Mouse (Mus musculus): Measurements from ENCODE around the gene Epo. TPM values are rescaled to one million over a fixed set of nuclear protein-coding genes. Genes with fewer than 3 reads are reported as not detected.

The Epo gene
- polyA plus RNA-seq, 1 experiment from 2014 or later = not detected

DNA sequence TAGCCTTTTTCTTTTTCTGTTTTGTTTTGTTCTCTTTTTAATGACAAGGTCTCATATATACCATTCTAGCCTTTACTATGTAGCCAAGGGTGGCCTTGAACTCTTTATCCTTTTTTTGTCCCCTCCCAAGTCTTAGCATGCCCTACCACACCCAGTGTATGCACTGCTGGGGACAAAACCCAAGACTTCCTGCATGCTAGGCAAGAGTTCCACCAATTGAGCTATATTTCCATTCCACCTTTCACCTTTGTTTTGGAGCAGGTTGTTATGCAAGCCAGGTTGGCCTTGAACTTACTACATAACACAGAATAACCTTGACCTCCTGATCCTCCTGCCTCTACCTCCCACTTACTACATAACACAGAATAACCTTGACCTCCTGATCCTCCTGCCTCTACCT is 87.5 kb downstream of the Epo start:
- Histone ChIP-seq H3K36me3 (ENCODE audit: control insufficient read depth, insufficient read depth, low read length) (no peaks in the 10 kb centered on the region), H3K4me3 (ENCODE audit: low read length) (no peak overlapping the region), H3K9me3 (ENCODE audit: control insufficient read depth, low read length) (no peaks in the 10 kb centered on the region), H3K27ac (ENCODE audit: low read depth, low read length) (no peak overlapping the region), H3K4me1 (ENCODE audit: control insufficient read depth, insufficient read depth, low read length) (no peaks in the 10 kb centered on the region), H3K27me3 (ENCODE audit: control insufficient read depth, insufficient read depth, low read length) (no peaks in the 10 kb centered on the region), H3K9ac (ENCODE audit: low read depth, low read length) (no peak overlapping the region), H3K4me2 (replicated peaks; ENCODE audit: low read depth, low read length) (no peak overlapping the region)
- no peak for ATAC-seq (ENCODE audit: low FRiP score, low TSS enrichment)

DNA sequence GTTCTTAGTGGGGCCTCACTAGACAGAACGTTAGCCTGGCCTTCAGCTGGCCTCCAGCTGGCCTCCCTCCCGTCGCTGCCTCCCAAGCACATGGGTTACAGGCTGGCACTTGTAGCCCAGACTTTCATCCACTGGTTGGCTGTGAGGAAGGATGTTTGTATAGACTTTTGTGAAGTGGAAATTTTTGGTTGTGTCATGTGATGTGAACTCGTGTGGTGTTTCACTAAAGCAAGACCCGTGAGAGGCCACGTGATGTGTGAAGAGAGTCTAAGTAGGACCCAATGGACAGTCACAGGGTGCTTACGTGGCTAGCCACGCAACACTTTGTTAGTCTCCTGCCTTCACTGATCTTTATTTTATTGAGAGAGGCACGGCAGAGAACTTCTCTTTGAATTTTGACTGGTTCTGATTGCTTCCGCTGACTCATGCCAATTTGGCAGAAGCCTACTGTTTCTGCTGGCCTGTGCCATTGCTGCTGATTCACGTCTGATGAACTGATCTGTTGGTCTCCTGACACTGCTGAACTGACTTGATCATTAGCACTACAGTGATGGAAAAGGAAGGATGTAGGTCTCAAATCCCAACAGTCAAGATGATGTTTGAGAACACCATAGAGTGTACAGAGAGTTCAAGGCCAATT is 92.7 kb downstream of the Epo start:
- Histone ChIP-seq H3K36me3 (ENCODE audit: control insufficient read depth, insufficient read depth, low read length) (no peaks in the 10 kb centered on the region), H3K4me2 (replicated peaks; ENCODE audit: low read depth, low read length) (no peak overlapping the region), H3K9ac (ENCODE audit: low read depth, low read length) (no peak overlapping the region), H3K4me1 (ENCODE audit: control insufficient read depth, insufficient read depth, low read length) (no peaks in the 10 kb centered on the region), H3K27me3 (ENCODE audit: control insufficient read depth, insufficient read depth, low read length) (no peaks in the 10 kb centered on the region), H3K9me3 (ENCODE audit: control insufficient read depth, low read length) (no peaks in the 10 kb centered on the region), H3K4me3 (ENCODE audit: low read length) (no peak overlapping the region), H3K27ac (ENCODE audit: low read depth, low read length) (no peak overlapping the region)
- no peak for ATAC-seq (ENCODE audit: low FRiP score, low TSS enrichment)
- whole genome bisulfite sequencing = 83% methylated on average over 11 of the region's 11 CpGs

- no peak for ATAC-seq (ENCODE audit: low FRiP score, low TSS enrichment)
- H3K27me3 ChIP-seq (ENCODE audit: control insufficient read depth, insufficient read depth, low read length) = no peaks in the 10 kb centered on the region
Observed at GRCm38 (mm10) chr5:137433889-137434288, 99.2 kb downstream of the Epo start.

More at GRCm38 (mm10) chr5:137433889-137434288, 99.2 kb downstream of the Epo start:
- Histone ChIP-seq H3K4me2 (replicated peaks; ENCODE audit: low read depth, low read length) (no peak overlapping the region), H3K4me3 (ENCODE audit: low read length) (no peak overlapping the region), H3K27ac (ENCODE audit: low read depth, low read length) (no peak overlapping the region), H3K9me3 (ENCODE audit: control insufficient read depth, low read length) (no peaks in the 10 kb centered on the region), H3K4me1 (ENCODE audit: control insufficient read depth, insufficient read depth, low read length) (no peaks in the 10 kb centered on the region), H3K9ac (ENCODE audit: low read depth, low read length) (no peak overlapping the region), H3K36me3 (ENCODE audit: control insufficient read depth, insufficient read depth, low read length) (no peaks in the 10 kb centered on the region)
- WGBS = 74% methylated on average over 6 of the region's 6 CpGs

Small RNAs within 50 kb of the gene (microRNA-seq; reads per million reads assigned to microRNA genes)
- gene Mir6418 = not detected

Other genes with a start within 250 kb of the Epo start
- 0.57 and 0.58 TPM in 2 replicates for gene Ache, start 245.7 kb downstream of the Epo start, polyA plus RNA-seq (2014; fragmentation: Nextera tagmentation; extraction: Ambion mirVana)
- 6.2 and 6.4 TPM in 2 replicates for gene Ufsp1, start 238.6 kb downstream of the Epo start, polyA plus RNA-seq (2014; fragmentation: Nextera tagmentation; extraction: Ambion mirVana)
- gene Srrt, start 225.6 kb downstream of the Epo start, polyA plus RNA-seq (2014; fragmentation: Nextera tagmentation; extraction: Ambion mirVana) = 104 and 141 TPM in 2 replicates
- gene Trip6, start 218.8 kb downstream of the Epo start, polyA plus RNA-seq (2014; fragmentation: Nextera tagmentation; extraction: Ambion mirVana) = 52.7 and 62.5 TPM in 2 replicates
- gene Slc12a9, start 199.6 kb downstream of the Epo start, polyA plus RNA-seq (2014; fragmentation: Nextera tagmentation; extraction: Ambion mirVana) = 5.7 and 8.5 TPM in 2 replicates
- gene Ephb4, start 183.1 kb downstream of the Epo start, polyA plus RNA-seq (2014; fragmentation: Nextera tagmentation; extraction: Ambion mirVana) = 30.9 and 58.9 TPM in 2 replicates
- 0.17 and 0.60 TPM in 2 replicates for gene Zan, start 56.2 kb downstream of the Epo start, polyA plus RNA-seq (2014; fragmentation: Nextera tagmentation; extraction: Ambion mirVana)
- 57.8 and 69.5 TPM in 2 replicates for gene Pop7, start 30.7 kb downstream of the Epo start, polyA plus RNA-seq (2014; fragmentation: Nextera tagmentation; extraction: Ambion mirVana)
- 16.0 and 18.6 TPM in 2 replicates for gene Gigyf1, start 14.7 kb downstream of the Epo start, polyA plus RNA-seq (2014; fragmentation: Nextera tagmentation; extraction: Ambion mirVana)
- gene Gnb2, start 268 bp upstream of the Epo start, polyA plus RNA-seq (2014; fragmentation: Nextera tagmentation; extraction: Ambion mirVana) = 427 and 433 TPM in 2 replicates
- gene Actl6b, start 20.3 kb upstream of the Epo start, polyA plus RNA-seq (2014; fragmentation: Nextera tagmentation; extraction: Ambion mirVana) = not detected in 2 replicates
- 0.43 and 1.0 TPM in 2 replicates for gene Tfr2, start 36.6 kb upstream of the Epo start, polyA plus RNA-seq (2014; fragmentation: Nextera tagmentation; extraction: Ambion mirVana)
- gene Mospd3, start 67.8 kb upstream of the Epo start, polyA plus RNA-seq (2014; fragmentation: Nextera tagmentation; extraction: Ambion mirVana) = 25.4 and 27.6 TPM in 2 replicates
- gene Pcolce, start 80.5 kb upstream of the Epo start, polyA plus RNA-seq (2014; fragmentation: Nextera tagmentation; extraction: Ambion mirVana) = 96.0 and 97.6 TPM in 2 replicates
- gene Fbxo24, start 95.8 kb upstream of the Epo start, polyA plus RNA-seq (2014; fragmentation: Nextera tagmentation; extraction: Ambion mirVana) = not detected in 2 replicates
- 37.6 and 43.2 TPM in 2 replicates for gene Lrch4, start 95.9 kb upstream of the Epo start, polyA plus RNA-seq (2014; fragmentation: Nextera tagmentation; extraction: Ambion mirVana)
- gene Gm20605, start 95.9 kb upstream of the Epo start, polyA plus RNA-seq (2014; fragmentation: Nextera tagmentation; extraction: Ambion mirVana) = 5.7 and 12.5 TPM in 2 replicates
- 9.3 and 10.1 TPM in 2 replicates for gene Sap25, start 108.1 kb upstream of the Epo start, polyA plus RNA-seq (2014; fragmentation: Nextera tagmentation; extraction: Ambion mirVana)
- 0.43 and 0.84 TPM in 2 replicates for gene Irs3, start 112.5 kb upstream of the Epo start, polyA plus RNA-seq (2014; fragmentation: Nextera tagmentation; extraction: Ambion mirVana)
- 14.4 and 14.8 TPM in 2 replicates for gene Agfg2, start 151.5 kb upstream of the Epo start, polyA plus RNA-seq (2014; fragmentation: Nextera tagmentation; extraction: Ambion mirVana)
- gene Nyap1, start 208.4 kb upstream of the Epo start, polyA plus RNA-seq (2014; fragmentation: Nextera tagmentation; extraction: Ambion mirVana) = 0.56 and 1.1 TPM in 2 replicates
- gene Tsc22d4, start 212.5 kb upstream of the Epo start, polyA plus RNA-seq (2014; fragmentation: Nextera tagmentation; extraction: Ambion mirVana) = 104 and 121 TPM in 2 replicates
- gene Ppp1r35, start 245.6 kb upstream of the Epo start, polyA plus RNA-seq (2014; fragmentation: Nextera tagmentation; extraction: Ambion mirVana) = 41.6 and 54.8 TPM in 2 replicates